Mouse (Mus musculus): ENCODE measurements at regions not wholly inside any gene's neighbourhood (a gene's known extent, or its start where the extent isn't known, plus 50 kb on each side); places are given as distances from the start of the nearest gene placed in this dataset.

GRCm38 (mm10) chr13:106513669-106514068 is 423.1 kb downstream of the Ipo11 start:
- TF ChIP-seq GATA1 (IDR thresholded peaks at IDR 0.05; ENCODE audit: borderline replicate concordance, low read length): no peak
- TF ChIP-seq FLI1 (IDR thresholded peaks at IDR 0.05; ENCODE audit: low read length): no peak

Measured in megakaryocyte, embryonic 14.5 days (primary cell).